Mouse (Mus musculus) stomach, embryonic 16.5 days (tissue): Measurements from ENCODE around the gene Tnfrsf8. TPM values are rescaled to one million over a fixed set of nuclear protein-coding genes. Genes with fewer than 3 reads are reported as not detected.

ENCODE experiments used
- ATAC-seq: fragments of 200-750 bp; cut with Nextera tagmentation; 2 replicates; pipeline ENCODE4 v1.8.0; 2017; ENCODE audit warnings: moderate number of reproducible peaks, moderate TSS enrichment; ENCODE audit not compliant: insufficient read depth, low FRiP score
- H3K27ac ChIP-seq: fragments of 300-500 bp; sonication (generic); 2 replicates; pipeline ENCODE4 v1.5.1; 2014; ENCODE audit warnings: low read length
- H3K27me3 ChIP-seq: fragments of 300-500 bp; sonication (generic); 2 replicates; pipeline ENCODE4 v1.6.1; 2014; ENCODE audit warnings: low read length, control low read depth, mixed read lengths; ENCODE audit not compliant: control insufficient read depth, insufficient read depth
- H3K36me3 ChIP-seq: fragments of 300-500 bp; sonication (generic); 2 replicates; pipeline ENCODE4 v1.6.1; 2014; ENCODE audit warnings: low read length; ENCODE audit not compliant: control insufficient read depth, insufficient read depth
- H3K4me1 ChIP-seq: fragments of 300-500 bp; sonication (generic); 2 replicates; pipeline ENCODE4 v1.6.1; 2014; ENCODE audit warnings: low read length, control low read depth, mixed read lengths; ENCODE audit not compliant: control insufficient read depth, insufficient read depth
- H3K4me2 ChIP-seq: fragments of 300-500 bp; sonication (generic); 2 replicates; pipeline ENCODE4 v1.6.1; 2014; ENCODE audit warnings: low read depth, low read length, mixed read lengths
- H3K4me3 ChIP-seq: fragments of 300-500 bp; sonication (generic); replicated peaks from 2 replicates; pipeline ENCODE4 v1.5.1; 2014; ENCODE audit warnings: mild to moderate bottlenecking, low read length
- H3K9ac ChIP-seq: fragments of 300-500 bp; sonication (generic); 2 replicates; pipeline ENCODE4 v1.6.1; 2014; ENCODE audit warnings: low read length
- H3K9me3 ChIP-seq: fragments of 300-500 bp; sonication (generic); replicated peaks from 2 replicates; pipeline ENCODE4 v1.6.1; 2016; ENCODE audit warnings: low read length, control low read depth; ENCODE audit not compliant: control insufficient read depth
- WGBS: fragments of 180-500 bp; shearing (Covaris S2); extraction: QIAGEN DNeasy Blood & Tissue Kit; methylation state at CpG from one replicate; pipeline ENCODE4 v1.1.7; 2014; 5-methylcytosine and 5-hydroxymethylcytosine counted together
- polyA plus RNA-seq: library from polyadenylated mRNA; unstranded; fragments of >200 nt; fragmentation: Nextera tagmentation; extraction: Ambion mirVana; gene quantifications from 2 replicates; pipeline ENCODE4 v1.2.1, GENCODE M21; 2015

Tnfrsf8 gene
- polyA plus RNA-seq, 1 experiment from 2014 or later = 0.05 TPM

GRCm38 (mm10) chr4:145300210-145300927, 14.6 kb downstream of the Tnfrsf8 start:
- Histone ChIP-seq H3K27me3 (no peaks in the 10 kb centered on the region), H3K9me3 (no peaks in the 10 kb centered on the region), H3K4me2 (no peak overlapping the region), H3K9ac (no peak overlapping the region), H3K4me3 (no peak overlapping the region), H3K36me3 (no peaks in the 10 kb centered on the region), H3K4me1 (no peaks in the 10 kb centered on the region; the same call in 1 of the 2 replicates), H3K27ac (no peak overlapping the region)
- WGBS = 31% methylated on average over 11 of the region's 12 CpGs
- ATAC-seq = peak; percentile 42; the same call in 1 of the 2 replicates

- 91% methylated on average over 8 of the region's 8 CpGs for WGBS
- no peaks in the 10 kb centered on the region for H3K9me3 ChIP-seq
Observed at GRCm38 (mm10) chr4:145299355-145299754, 15.6 kb downstream of the Tnfrsf8 start.

GRCm38 (mm10) chr4:145298846-145299245, 16.1 kb downstream of the Tnfrsf8 start:
- Histone ChIP-seq H3K27me3 (no peaks in the 10 kb centered on the region), H3K27ac (no peak overlapping the region), H3K4me3 (no peak overlapping the region), H3K9ac (no peak overlapping the region), H3K4me2 (no peak overlapping the region), H3K36me3 (no peaks in the 10 kb centered on the region), H3K9me3 (no peaks in the 10 kb centered on the region), H3K4me1 (no peaks in the 10 kb centered on the region; the same call in 1 of the 2 replicates)
- WGBS = 82% methylated on average over 7 of the region's 7 CpGs
- ATAC-seq = no peak

More at GRCm38 (mm10) chr4:145299355-145299754, 15.6 kb downstream of the Tnfrsf8 start:
- Histone ChIP-seq H3K9ac (no peak overlapping the region), H3K4me1 (no peaks in the 10 kb centered on the region; the same call in 1 of the 2 replicates), H3K4me2 (no peak overlapping the region), H3K36me3 (no peaks in the 10 kb centered on the region), H3K27ac (no peak overlapping the region), H3K27me3 (no peaks in the 10 kb centered on the region), H3K4me3 (no peak overlapping the region)
- no peak for ATAC-seq

DNA sequence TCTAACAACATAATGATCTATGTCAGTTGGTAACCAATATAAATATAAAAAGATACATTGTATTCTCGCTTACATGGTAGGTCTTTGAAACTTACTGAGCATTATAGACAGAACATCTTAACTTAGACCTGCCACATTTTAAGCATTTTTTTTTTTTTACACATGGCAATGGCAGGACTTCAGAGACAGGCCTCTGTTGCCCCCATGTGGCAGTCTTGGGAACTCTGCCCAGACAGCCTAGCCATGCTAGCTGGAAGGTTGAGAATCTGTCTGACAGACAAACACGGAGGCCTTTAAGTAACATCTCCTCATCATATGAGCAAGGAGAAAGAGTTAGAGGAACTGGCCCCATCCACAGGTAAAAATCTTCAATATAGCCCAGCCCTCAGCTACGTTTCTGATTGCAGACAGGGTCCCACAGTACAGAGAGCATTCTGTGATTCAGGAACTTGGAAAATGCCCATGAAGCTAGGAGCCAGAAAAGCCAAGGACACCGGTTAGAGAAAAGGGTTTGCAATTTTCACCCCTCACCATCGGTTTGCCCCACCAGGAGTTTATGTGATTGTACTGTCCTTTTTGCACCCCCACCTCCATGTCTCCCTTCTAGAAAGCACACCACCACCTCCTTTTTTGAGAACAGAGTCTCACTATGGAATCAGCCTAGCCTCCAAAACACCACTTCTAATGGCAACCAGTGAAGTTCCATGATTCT, 19.2 kb downstream of the Tnfrsf8 start:
- no peaks in the 10 kb centered on the region for H3K27me3 ChIP-seq
- ATAC-seq = no peak
- no peak overlapping the region for H3K27ac ChIP-seq
- H3K4me3 ChIP-seq = no peak overlapping the region
- no peaks in the 10 kb centered on the region; the same call in 1 of the 2 replicates for H3K4me1 ChIP-seq
- no peaks in the 10 kb centered on the region for H3K9me3 ChIP-seq
- H3K4me2 ChIP-seq = no peak overlapping the region
- WGBS = 51% methylated on average over 5 of the region's 5 CpGs
- H3K9ac ChIP-seq = no peak overlapping the region
- no peaks in the 10 kb centered on the region for H3K36me3 ChIP-seq

DNA sequence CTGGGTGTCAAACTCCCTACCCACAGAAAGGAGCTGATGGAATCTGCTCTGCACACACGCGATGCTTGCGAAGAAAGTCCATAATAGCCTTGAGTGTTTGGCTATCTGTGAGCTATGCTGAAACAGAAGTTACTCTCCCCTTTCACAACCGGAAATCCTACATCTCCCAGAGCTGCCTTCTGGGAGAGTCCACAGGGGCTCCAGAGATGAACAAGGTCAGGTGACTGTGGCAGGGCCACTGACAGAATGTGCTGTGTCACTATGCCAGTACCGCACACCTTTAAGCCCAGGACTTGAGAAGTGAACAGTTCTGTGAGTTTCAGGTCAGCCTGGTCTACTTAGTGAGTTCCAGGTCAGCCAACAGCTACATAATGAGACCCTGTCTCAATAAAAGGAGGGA, 20.4 kb downstream of the Tnfrsf8 start:
- no peaks in the 10 kb centered on the region for H3K27me3 ChIP-seq
- no peaks in the 10 kb centered on the region for H3K4me1 ChIP-seq
- H3K4me3 ChIP-seq = no peak overlapping the region
- no peaks in the 10 kb centered on the region for H3K9me3 ChIP-seq
- H3K36me3 ChIP-seq = no peaks in the 10 kb centered on the region
- no peak overlapping the region for H3K4me2 ChIP-seq
- H3K9ac ChIP-seq = no peak overlapping the region
- H3K27ac ChIP-seq = no peak overlapping the region
- WGBS = 75% methylated on average over 5 of the region's 5 CpGs
- no peak for ATAC-seq

DNA sequence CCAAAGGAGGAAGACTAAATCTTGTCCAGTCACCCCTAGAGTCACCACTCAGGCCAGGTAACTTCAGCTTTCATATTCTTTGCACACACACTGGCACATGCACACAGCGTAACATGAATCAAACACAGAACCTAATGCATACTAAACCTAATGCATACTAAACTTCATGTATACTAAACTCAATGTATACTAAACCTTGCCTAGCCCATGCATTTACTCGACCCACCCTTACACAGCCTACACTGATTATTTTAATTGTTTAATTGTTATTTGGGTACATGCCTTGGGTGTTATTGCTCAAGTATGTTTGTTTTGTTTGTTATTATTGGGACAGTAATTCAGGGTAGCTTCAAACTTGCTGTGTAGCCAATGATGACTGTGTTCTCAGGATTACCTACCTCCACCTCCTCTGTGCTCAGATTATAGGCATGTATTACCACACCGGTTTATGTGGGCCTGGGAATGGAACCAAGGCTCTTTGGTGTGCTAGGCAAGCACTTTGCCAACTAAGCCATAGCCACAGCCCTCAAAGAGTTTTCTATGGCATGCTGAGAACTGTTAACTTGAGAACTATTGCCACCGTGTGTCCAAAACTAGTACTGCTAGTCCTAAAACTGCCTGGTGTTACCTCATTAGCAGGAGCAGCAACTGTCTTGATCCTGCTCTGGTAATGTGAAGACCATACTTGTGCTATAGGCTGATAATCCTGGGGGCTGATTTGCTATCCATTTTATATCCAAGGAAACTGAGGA, 28.4 kb downstream of the Tnfrsf8 start:
- 44% methylated on average over 4 of the region's 4 CpGs for WGBS
- Histone ChIP-seq H3K9ac (no peak overlapping the region), H3K36me3 (no peaks in the 10 kb centered on the region), H3K9me3 (no peaks in the 10 kb centered on the region), H3K27me3 (no peaks in the 10 kb centered on the region), H3K4me3 (no peak overlapping the region), H3K27ac (no peak overlapping the region), H3K4me1 (no peaks in the 10 kb centered on the region), H3K4me2 (no peak overlapping the region)
- peak; percentile 29; the same call in 1 of the 2 replicates for ATAC-seq

GRCm38 (mm10) chr4:145284675-145285074, 30.3 kb downstream of the Tnfrsf8 start:
- H3K27ac ChIP-seq = no peak overlapping the region
- H3K4me2 ChIP-seq = no peak overlapping the region
- no peaks in the 10 kb centered on the region for H3K4me1 ChIP-seq
- H3K4me3 ChIP-seq = no peak overlapping the region
- H3K9ac ChIP-seq = no peak overlapping the region
- ATAC-seq = no peak
- no peaks in the 10 kb centered on the region for H3K27me3 ChIP-seq
- no peaks in the 10 kb centered on the region; the same call in 1 of the 2 replicates for H3K9me3 ChIP-seq
- 92% methylated on average over 4 of the region's 4 CpGs for WGBS
- H3K36me3 ChIP-seq = no peaks in the 10 kb centered on the region

- no peak overlapping the region for H3K4me2 ChIP-seq
- no peak overlapping the region for H3K4me3 ChIP-seq
- no peaks in the 10 kb centered on the region; the same call in 1 of the 2 replicates for H3K9me3 ChIP-seq
- H3K9ac ChIP-seq = no peak overlapping the region
- no peaks in the 10 kb centered on the region for H3K36me3 ChIP-seq
- no peaks in the 10 kb centered on the region for H3K27me3 ChIP-seq
- WGBS = 59% methylated on average over 6 of the region's 6 CpGs
- no peak for ATAC-seq
- H3K4me1 ChIP-seq = peaks cover 3% of the 10 kb centered on the region; the same call in 1 of the 2 replicates
- H3K27ac ChIP-seq = no peak overlapping the region
Observed at GRCm38 (mm10) chr4:145283441-145283840, 31.5 kb downstream of the Tnfrsf8 start.
